Mouse (Mus musculus): Measurements from ENCODE around the gene Slc7a4. TPM values are rescaled to one million over a fixed set of nuclear protein-coding genes. Genes with fewer than 3 reads are reported as not detected.
A peak's percentile ranks its signal among the peaks of the same experiment; 100 is the strongest.
"Not testable (repeated sequence)": the region's sequence is repeated elsewhere in the genome, so short reads cannot be mapped to it uniquely, and the experiment has no call there.

Slc7a4 gene
- total RNA-seq, 1 experiment from 2014 or later, result 14.9 TPM

GRCm38 (mm10) chr16:17561751-17562208, 21.2 kb downstream of the Slc7a4 start, which contains the start of gene P2rx6:
P2rx6 (plus strand) TSS chr16:17561885.
- peak; percentile 31 for DNase-seq

DNA sequence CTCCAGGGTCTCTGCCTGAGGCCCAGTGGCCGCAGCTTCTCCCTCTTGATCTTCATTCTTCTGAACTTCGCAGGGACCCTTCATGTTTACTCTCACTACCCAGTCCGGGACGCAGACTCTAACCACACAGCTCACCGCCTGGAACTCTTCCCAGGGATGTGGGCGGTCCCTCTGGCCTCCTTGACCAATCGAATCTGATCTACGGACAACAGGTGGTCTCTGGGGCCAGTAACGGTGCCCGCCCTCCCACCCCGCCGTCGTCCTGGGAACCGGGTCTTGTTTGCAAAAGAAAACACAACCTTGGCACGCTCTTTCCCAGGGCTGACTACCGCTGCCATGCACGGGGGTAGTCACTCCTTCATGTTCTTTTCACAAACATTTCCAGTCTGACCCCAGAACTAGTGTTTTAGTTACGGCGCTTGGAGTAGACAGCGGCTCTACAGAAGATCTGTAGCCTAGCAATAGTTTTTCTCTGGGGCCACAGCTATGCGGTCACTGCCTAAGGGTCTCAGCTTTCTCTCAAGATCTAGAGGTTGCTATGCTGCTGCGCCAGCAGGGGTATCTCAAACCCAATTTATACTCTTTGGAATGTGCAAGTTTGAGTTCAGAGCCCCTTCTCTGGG, 21.8 kb downstream of the Slc7a4 start, which contains the start of gene Lrrc74b:
Gene Lrrc74b (minus strand): TSS at position 120 of the 623 bp plus-strand sequence.
- DNase-seq, result peak; percentile 60

DNA sequence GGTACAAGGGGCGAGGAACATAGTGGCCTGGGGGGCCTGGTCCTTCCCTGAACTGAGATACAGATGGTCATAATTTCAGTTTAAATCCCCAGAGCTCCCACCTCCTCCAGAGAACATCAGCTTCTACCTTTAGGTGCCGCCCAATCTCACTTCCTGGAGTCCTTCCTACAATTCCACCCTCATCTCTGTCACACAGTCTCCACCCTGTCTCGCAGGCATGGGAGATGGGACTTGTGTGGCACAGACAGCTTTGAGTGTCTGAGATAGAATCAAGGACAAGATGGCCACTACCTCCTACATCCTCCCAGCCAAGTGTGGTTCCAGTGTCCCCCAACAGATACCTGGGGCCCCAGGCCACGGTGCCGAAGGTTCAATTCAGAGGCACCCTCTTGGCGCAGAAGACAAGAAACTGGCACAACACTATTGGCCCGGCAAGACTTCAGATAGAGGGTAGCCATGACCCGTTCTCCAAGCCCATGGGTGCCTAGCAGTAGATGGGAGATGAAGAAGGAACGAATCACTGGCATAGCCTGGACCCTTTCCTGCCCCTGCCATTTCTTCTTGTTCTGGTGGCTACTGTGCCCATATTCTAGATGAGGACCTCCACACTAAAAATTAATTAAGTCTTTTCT, 23.5 kb downstream of the Slc7a4 start:
- no peak for DNase-seq

DNA sequence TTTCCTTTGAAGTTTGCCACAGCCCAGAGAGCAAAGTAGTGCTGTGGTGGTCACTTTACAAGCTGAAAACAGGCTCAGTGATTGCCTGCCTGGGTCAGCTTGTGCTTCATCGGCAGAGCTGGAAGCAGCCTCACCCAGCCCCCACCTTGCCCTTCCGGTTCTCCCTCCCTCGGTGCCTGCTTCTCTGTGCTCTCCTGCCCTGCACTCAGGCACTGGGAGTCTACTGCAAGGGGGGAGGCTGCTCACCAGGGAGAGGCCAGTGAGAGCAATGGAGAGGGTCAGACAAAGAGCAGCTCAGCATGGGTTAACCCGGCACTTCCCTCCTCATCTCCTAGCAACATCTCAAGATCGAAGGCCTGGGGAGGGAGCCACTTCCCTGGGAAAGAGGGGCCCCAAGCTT, 24.2 kb downstream of the Slc7a4 start:
- DNase-seq, result no peak

DNA sequence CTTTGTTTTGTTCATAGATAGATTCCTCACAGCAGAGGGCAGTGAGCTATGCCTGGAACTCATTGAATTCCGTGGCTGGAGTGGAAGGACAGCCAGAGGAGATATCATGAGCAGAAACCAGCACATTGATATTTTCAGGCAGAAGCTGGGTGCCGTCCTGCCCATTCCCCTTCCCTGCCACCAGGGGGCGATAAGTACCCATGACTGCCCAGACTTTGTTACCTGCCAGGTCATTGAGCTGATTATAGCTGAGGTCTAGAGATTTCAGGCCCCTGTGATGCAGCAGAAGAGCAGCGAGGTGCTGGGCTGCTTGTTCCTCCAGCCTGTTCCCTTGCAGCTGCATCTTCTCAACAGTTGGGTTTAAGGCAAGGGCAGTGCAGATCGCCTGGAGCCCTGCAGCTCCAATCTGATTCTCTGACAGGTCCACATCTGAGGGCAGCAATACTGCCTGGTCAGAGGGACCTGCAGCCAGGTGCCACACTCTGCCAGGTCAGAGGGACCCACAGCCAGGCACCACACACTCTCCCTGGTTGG, 25.0 kb downstream of the Slc7a4 start:
- peak; percentile 72 for DNase-seq

- DNase-seq, result no peak
These were observed 26.1 kb downstream of the Slc7a4 start for GRCm38 (mm10) chr16:17556907-17557306.

GRCm38 (mm10) chr16:17556180-17556579, 26.8 kb downstream of the Slc7a4 start:
- no peak for DNase-seq

DNA sequence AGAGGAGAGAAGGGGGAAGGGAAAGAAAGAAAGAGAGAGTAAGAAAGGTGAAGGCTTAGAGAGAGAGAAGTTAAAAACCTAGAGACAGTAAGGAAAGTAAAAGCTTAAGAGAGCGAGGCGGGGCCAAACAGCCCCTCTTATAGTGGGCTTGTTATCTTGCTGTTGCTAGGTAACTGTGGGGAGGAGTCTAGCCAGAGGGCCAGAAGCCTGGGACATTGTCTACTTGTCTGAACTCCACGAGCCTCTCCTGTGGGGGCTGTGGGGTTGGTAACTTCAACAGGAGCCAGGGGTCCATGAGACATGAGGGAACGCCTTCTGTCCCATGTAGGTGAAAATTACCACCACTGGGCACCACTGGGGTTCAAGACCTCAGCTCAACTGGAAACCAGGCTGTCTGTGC, 28.3 kb downstream of the Slc7a4 start:
- DNase-seq, result not testable (repeated sequence)

DNA sequence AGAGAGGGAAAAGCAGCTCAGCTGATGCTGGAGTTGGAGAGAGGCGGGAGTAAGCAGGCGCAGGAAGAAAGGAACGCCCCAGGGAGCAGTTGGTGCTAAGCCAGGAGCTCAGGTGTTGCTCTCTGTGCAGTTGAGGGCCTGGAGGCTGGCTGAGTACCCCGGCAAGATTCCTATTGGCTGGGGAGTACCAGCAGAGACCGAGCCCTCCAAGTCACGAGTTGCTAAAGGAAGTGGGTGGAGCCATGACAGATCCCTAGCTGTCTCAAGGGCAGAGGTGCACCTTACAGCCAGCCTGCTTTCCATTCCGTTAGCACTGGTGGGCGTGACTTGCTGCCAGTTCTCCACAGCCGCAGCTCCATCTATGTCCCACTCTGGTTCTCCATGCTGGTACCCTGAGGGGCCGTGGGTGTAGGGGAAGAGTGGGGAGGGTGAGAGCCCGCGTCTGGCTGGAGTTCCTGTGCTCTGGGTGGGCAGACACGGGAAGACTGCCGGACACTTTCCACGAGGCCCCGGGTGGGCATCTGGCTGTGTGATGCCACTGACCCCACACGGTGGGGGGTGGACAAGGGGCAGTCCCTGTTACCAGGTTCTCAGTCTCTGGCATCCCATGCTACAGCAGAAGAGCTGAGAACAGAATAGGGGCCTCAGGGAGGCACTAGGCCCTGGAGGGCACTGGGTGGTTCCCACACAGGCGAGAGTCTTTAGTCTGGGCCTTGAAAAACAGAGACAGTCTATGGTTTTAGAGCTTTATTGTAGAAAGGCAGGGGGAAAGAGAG, 28.9 kb downstream of the Slc7a4 start:
- peak; percentile 19 for DNase-seq

GRCm38 (mm10) chr16:17552837-17553236, 30.2 kb downstream of the Slc7a4 start:
- DNase-seq, result no peak

GRCm38 (mm10) chr16:17542632-17543031, 40.4 kb downstream of the Slc7a4 start:
- DNase-seq, result no peak

- DNase-seq, result no peak
These were observed 46.4 kb downstream of the Slc7a4 start for GRCm38 (mm10) chr16:17536584-17536983.

- DNase-seq, result no peak
These were observed 50.2 kb downstream of the Slc7a4 start for GRCm38 (mm10) chr16:17532676-17533329.

GRCm38 (mm10) chr16:17532271-17532670, 50.7 kb downstream of the Slc7a4 start:
- DNase-seq, result no peak

GRCm38 (mm10) chr16:17530640-17531288, 52.2 kb downstream of the Slc7a4 start, which contains the start of gene Thap7:
Thap7 (minus strand) TSS chr16:17531136.
- peak; percentile 98 for DNase-seq

DNA sequence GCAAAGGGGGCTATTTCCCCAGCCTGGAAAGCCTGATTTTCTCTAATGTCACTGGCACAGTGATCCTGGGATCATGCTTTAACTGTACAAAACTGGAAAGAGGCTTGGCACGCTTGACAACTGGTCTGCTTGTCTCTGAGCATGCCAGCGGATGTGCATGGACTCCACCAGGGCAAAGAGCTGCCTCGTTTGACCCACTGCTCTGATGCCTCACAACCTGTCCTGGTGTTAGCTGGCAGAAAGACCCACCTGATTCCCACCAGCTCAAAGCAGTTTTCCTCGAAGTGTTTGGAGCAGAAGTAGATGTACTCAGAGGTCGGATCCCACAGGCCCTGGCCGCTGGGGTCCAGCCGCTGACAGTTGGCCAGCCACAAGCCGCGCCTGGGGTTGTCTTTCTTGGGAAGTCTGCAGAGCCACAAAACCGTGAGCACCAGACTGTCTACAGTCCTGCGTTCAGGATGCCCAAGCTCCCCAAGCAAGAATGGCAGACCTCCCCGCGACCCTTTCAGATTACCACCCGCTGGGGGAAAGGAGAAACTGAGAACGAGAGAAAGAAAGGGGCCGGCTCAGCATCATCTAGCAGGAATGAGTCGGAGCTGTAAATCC, 52.9 kb downstream of the Slc7a4 start:
- DNase-seq, result no peak

DNA sequence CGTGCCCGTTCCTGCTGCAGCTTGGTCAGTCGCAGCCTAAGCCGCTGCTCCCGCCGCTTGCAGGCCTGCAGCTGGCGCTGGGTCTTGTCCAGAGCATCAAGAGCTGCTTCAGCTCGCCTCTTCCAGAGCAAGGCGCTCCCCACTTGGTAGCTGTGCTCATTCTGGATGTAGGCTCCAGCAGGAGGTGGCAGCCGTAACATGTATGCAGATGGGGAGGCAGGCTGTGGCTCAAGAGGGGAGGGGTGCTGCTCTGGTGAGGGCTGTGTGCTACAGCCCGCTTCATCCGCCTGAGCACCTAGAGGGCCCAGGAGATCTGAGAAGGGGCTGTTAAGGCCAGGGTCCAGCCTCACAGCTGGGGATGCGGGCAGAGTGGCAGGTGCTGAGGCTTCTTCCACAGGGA, 54.7 kb downstream of the Slc7a4 start:
- no peak for DNase-seq

DNA sequence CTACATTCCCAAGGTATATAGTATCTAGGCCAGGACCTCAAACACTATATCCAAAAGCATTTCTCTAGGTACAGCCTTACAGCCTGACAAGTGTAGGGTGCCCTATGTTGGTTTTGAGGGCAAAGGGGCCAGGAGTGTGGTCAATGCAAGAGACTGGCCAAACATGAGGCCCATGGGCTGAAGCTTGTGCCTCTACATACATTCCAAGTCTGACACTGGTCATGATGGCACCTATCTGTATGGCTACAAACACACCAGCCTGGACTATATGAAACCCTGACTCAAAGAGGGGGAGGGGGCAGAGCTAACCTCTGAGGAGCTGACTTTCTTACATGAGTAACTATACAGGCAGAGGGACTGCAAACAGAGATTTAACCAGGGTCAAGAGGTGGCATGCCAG, 55.4 kb downstream of the Slc7a4 start:
- DNase-seq, result no peak

GRCm38 (mm10) chr16:17526223-17526622, 56.8 kb downstream of the Slc7a4 start:
- no peak for DNase-seq

GRCm38 (mm10) chr16:17525524-17525923, 57.5 kb downstream of the Slc7a4 start:
- no peak for DNase-seq

- DNase-seq, result no peak
These were observed 58.9 kb downstream of the Slc7a4 start for GRCm38 (mm10) chr16:17524156-17524555.
